Mouse (Mus musculus): ENCODE results near the gene Tenm2. TPM values are rescaled to one million over a fixed set of nuclear protein-coding genes. Genes with fewer than 3 reads are reported as not detected.

The Tenm2 gene
- total and polyA plus RNA-seq, 3 experiments = not detected

- no peak for TF ChIP-seq ELF1 (IDR thresholded peaks at IDR 0.05; ENCODE audit: low read depth, low read length)
- no peak for TF ChIP-seq ZC3H11A (IDR thresholded peaks at IDR 0.05; ENCODE audit: low read depth, low read length)
- Histone ChIP-seq H3K27me3 (ENCODE audit: control insufficient read depth in 1 of 2, insufficient read depth in 2 of 2, low read length in 2 of 2) (no peaks in the 10 kb centered on the region), H3K4me3 (ENCODE audit: control insufficient read depth in 1 of 2, insufficient read depth in 1 of 2, low read depth in 2 of 2, low read length in 2 of 2) (no peak overlapping the region), H3K4me1 (ENCODE audit: control insufficient read depth in 1 of 2, insufficient read depth in 2 of 2, low read length in 2 of 2) (no peaks in the 10 kb centered on the region), H3K27ac (ENCODE audit: control insufficient read depth, low read depth, low read length) (no peak overlapping the region), H3K9ac (ENCODE audit: control insufficient read depth, low read depth, low read length, poor library complexity, severe bottlenecking) (no peak overlapping the region), H3K9me3 (replicated peaks; ENCODE audit: insufficient read depth, low read length) (no peaks in the 10 kb centered on the region), H3K36me3 (ENCODE audit: control insufficient read depth in 1 of 2, insufficient read depth in 2 of 2, low read length in 2 of 2) (no peaks in the 10 kb centered on the region), H3K79me2 (ENCODE audit: control insufficient read depth, insufficient read depth, low read length, poor library complexity) (no peaks in the 10 kb centered on the region)
- DNase-seq (ENCODE audit: low read depth, low spot score) = no peak
These were observed 344.7 kb downstream of the Tenm2 start for GRCm38 (mm10) chr11:36891106-36891505.

DNA sequence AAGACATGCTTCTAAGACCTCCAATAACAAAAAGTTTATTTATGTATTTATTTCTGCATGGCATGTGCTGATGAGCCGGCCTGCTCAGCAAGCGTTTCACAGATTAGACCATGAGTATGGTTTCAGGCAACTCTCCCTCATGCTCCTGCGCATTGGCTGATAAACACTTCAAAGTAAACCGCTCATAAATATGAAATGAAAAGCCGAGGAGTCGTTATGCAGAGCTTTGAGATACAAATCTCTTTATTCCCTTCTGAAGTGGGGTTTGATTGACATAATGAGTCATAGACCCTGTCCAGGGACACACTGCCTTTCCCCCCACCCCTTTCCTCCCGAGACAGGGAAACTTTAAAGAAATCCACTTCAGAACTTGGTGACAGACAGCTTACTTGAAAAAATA is 348.3 kb downstream of the Tenm2 start:
- no peak overlapping the region for H3K4me3 ChIP-seq (ENCODE audit: control insufficient read depth in 1 of 2, insufficient read depth in 1 of 2, low read depth in 2 of 2, low read length in 2 of 2)
- DNase-seq (ENCODE audit: low read depth, low spot score) = no peak
- TF ChIP-seq MAFK (IDR thresholded peaks at IDR 0.05; ENCODE audit: borderline replicate concordance, low read depth, low read length) = no peak
- no peak overlapping the region for H3K27ac ChIP-seq (ENCODE audit: control insufficient read depth, low read depth, low read length)
- no peak overlapping the region for H3K9ac ChIP-seq (ENCODE audit: control insufficient read depth, low read depth, low read length, poor library complexity, severe bottlenecking)
- no peaks in the 10 kb centered on the region for H3K9me3 ChIP-seq (replicated peaks; ENCODE audit: insufficient read depth, low read length)
- no peaks in the 10 kb centered on the region for H3K36me3 ChIP-seq (ENCODE audit: control insufficient read depth in 1 of 2, insufficient read depth in 2 of 2, low read length in 2 of 2)
- no peaks in the 10 kb centered on the region for H3K79me2 ChIP-seq (ENCODE audit: control insufficient read depth, insufficient read depth, low read length, poor library complexity)
- H3K27me3 ChIP-seq (ENCODE audit: control insufficient read depth in 1 of 2, insufficient read depth in 2 of 2, low read length in 2 of 2) = no peaks in the 10 kb centered on the region
- no peaks in the 10 kb centered on the region for H3K4me1 ChIP-seq (ENCODE audit: control insufficient read depth in 1 of 2, insufficient read depth in 2 of 2, low read length in 2 of 2)

GRCm38 (mm10) chr11:36886147-36886546 is 349.6 kb downstream of the Tenm2 start:
- Histone ChIP-seq H3K27ac (ENCODE audit: control insufficient read depth, low read depth, low read length) (no peak overlapping the region), H3K27me3 (ENCODE audit: control insufficient read depth in 1 of 2, insufficient read depth in 2 of 2, low read length in 2 of 2) (no peaks in the 10 kb centered on the region), H3K4me3 (ENCODE audit: control insufficient read depth in 1 of 2, insufficient read depth in 1 of 2, low read depth in 2 of 2, low read length in 2 of 2) (no peak overlapping the region), H3K4me1 (ENCODE audit: control insufficient read depth in 1 of 2, insufficient read depth in 2 of 2, low read length in 2 of 2) (no peaks in the 10 kb centered on the region), H3K9me3 (replicated peaks; ENCODE audit: insufficient read depth, low read length) (no peaks in the 10 kb centered on the region), H3K36me3 (ENCODE audit: control insufficient read depth in 1 of 2, insufficient read depth in 2 of 2, low read length in 2 of 2) (no peaks in the 10 kb centered on the region), H3K9ac (ENCODE audit: control insufficient read depth, low read depth, low read length, poor library complexity, severe bottlenecking) (no peak overlapping the region), H3K79me2 (ENCODE audit: control insufficient read depth, insufficient read depth, low read length, poor library complexity) (no peaks in the 10 kb centered on the region)
- DNase-seq (ENCODE audit: low read depth, low spot score) = no peak
- TF ChIP-seq GABPA (IDR thresholded peaks at IDR 0.05; ENCODE audit: low read depth, low read length) = no peak
- no peak for TF ChIP-seq RAD21 (IDR thresholded peaks at IDR 0.05; ENCODE audit: low read depth, low read length)
- TF ChIP-seq JUND (IDR thresholded peaks at IDR 0.05; ENCODE audit: low read depth, low read length) = no peak

GRCm38 (mm10) chr11:36872961-36873360 is 362.8 kb downstream of the Tenm2 start:
- H3K4me1 ChIP-seq (ENCODE audit: control insufficient read depth in 1 of 2, insufficient read depth in 2 of 2, low read length in 2 of 2) = no peaks in the 10 kb centered on the region
- H3K79me2 ChIP-seq (ENCODE audit: control insufficient read depth, insufficient read depth, low read length, poor library complexity) = no peaks in the 10 kb centered on the region
- H3K9ac ChIP-seq (ENCODE audit: control insufficient read depth, low read depth, low read length, poor library complexity, severe bottlenecking) = no peak overlapping the region
- H3K36me3 ChIP-seq (ENCODE audit: control insufficient read depth in 1 of 2, insufficient read depth in 2 of 2, low read length in 2 of 2) = no peaks in the 10 kb centered on the region
- TF ChIP-seq NELFE (IDR thresholded peaks at IDR 0.05; ENCODE audit: low read depth, low read length) (no peak), ZC3H11A (IDR thresholded peaks at IDR 0.05; ENCODE audit: low read depth, low read length) (no peak), MYC (IDR thresholded peaks at IDR 0.05; ENCODE audit: low read depth, low read length) (no peak), CTCF (IDR thresholded peaks at IDR 0.05 in 2 of 3, conservative IDR thresholded peaks at IDR 0.05 in 1 of 3; ENCODE audit: control insufficient read depth in 1 of 3, insufficient read depth in 1 of 3, low read depth in 2 of 3, low read length in 3 of 3, poor library complexity in 1 of 3, severe bottlenecking in 1 of 3) (no peak), E2F4 (IDR thresholded peaks at IDR 0.05; ENCODE audit: borderline replicate concordance, low read depth, low read length) (no peak), MXI1 (IDR thresholded peaks at IDR 0.05; ENCODE audit: low read depth, low read length) (no peak)
- no peak overlapping the region for H3K27ac ChIP-seq (ENCODE audit: control insufficient read depth, low read depth, low read length)
- no peaks in the 10 kb centered on the region for H3K27me3 ChIP-seq (ENCODE audit: control insufficient read depth in 1 of 2, insufficient read depth in 2 of 2, low read length in 2 of 2)
- H3K9me3 ChIP-seq (replicated peaks; ENCODE audit: insufficient read depth, low read length) = no peaks in the 10 kb centered on the region
- H3K4me3 ChIP-seq (ENCODE audit: control insufficient read depth in 1 of 2, insufficient read depth in 1 of 2, low read depth in 2 of 2, low read length in 2 of 2) = no peak overlapping the region
- DNase-seq (ENCODE audit: low read depth, low spot score) = no peak

All from MEL (cell line).